Mouse (Mus musculus): ENCODE results near the gene Antxr2. TPM values are rescaled to one million over a fixed set of nuclear protein-coding genes. Genes with fewer than 3 reads are reported as not detected.

The Antxr2 gene
- polyA plus RNA-seq, 1 experiment: 12.7 TPM

- Histone ChIP-seq H3K4me1 (ENCODE audit: control insufficient read depth, insufficient read depth, insufficient read length, low read length) (no peaks in the 10 kb centered on the region), H3K4me3 (ENCODE audit: insufficient read depth, low read depth, low read length) (no peak overlapping the region), H3K27ac (replicated peaks; ENCODE audit: low read depth, low read length) (no peak overlapping the region)
These were observed 124.1 kb downstream of the Antxr2 start for GRCm38 (mm10) chr5:97906537-97907266.

DNA sequence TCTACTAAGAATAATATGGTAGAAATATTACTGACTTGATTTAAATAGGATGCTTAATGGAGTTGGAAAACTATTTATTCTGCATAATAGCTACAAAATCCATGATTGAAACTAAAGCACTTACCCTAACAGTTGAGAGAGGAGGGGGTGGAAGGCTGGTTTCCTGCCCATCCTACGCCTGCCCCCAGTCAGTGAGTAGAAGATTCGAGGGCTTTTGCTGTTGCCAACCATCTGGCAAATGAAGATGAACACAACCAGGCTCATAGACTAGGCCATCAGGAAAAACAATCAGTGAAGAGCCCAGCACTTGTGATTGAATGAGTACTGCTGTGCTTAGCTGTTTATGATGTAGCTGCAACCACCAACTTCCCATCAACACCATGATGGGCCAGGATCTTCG, 125.0 kb downstream of the Antxr2 start:
- H3K4me3 ChIP-seq (ENCODE audit: insufficient read depth, low read depth, low read length): no peak overlapping the region
- no peaks in the 10 kb centered on the region for H3K4me1 ChIP-seq (ENCODE audit: control insufficient read depth, insufficient read depth, insufficient read length, low read length)
- H3K27ac ChIP-seq (replicated peaks; ENCODE audit: low read depth, low read length): no peak overlapping the region

GRCm38 (mm10) chr5:97901096-97901495, 129.7 kb downstream of the Antxr2 start:
- no peak overlapping the region for H3K27ac ChIP-seq (replicated peaks; ENCODE audit: low read depth, low read length)
- H3K4me1 ChIP-seq (ENCODE audit: control insufficient read depth, insufficient read depth, insufficient read length, low read length): no peaks in the 10 kb centered on the region
- H3K4me3 ChIP-seq (ENCODE audit: insufficient read depth, low read depth, low read length): no peak overlapping the region

DNA sequence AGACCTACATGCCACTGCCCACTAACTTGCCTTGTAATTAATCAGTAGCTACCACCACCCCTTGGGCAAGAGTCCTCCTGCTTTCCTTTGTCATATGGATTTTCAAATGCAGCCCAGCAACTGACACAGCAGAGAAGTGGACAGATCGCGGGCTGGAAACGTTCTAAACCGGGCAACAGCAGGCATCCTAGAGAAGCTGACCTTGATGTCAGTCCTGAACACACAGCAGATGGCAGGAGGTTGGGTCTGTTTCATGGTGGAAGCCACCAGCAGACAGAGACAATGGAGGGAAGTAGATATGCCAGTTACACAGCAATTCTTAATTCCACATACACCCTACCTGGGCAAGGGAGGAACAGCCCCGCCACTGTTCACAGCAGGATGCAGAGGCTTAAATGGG, 131.5 kb downstream of the Antxr2 start:
- Histone ChIP-seq H3K4me1 (ENCODE audit: control insufficient read depth, insufficient read depth, insufficient read length, low read length) (no peaks in the 10 kb centered on the region), H3K4me3 (ENCODE audit: insufficient read depth, low read depth, low read length) (no peak overlapping the region), H3K27ac (replicated peaks; ENCODE audit: low read depth, low read length) (no peak overlapping the region)

GRCm38 (mm10) chr5:97885427-97885826, 145.4 kb downstream of the Antxr2 start:
- Histone ChIP-seq H3K4me3 (ENCODE audit: insufficient read depth, low read depth, low read length) (no peak overlapping the region), H3K27ac (replicated peaks; ENCODE audit: low read depth, low read length) (no peak overlapping the region)

GRCm38 (mm10) chr5:97884110-97884509, 146.7 kb downstream of the Antxr2 start:
- H3K4me1 ChIP-seq (ENCODE audit: control insufficient read depth, insufficient read depth, insufficient read length, low read length): no peaks in the 10 kb centered on the region
- no peak overlapping the region for H3K4me3 ChIP-seq (ENCODE audit: insufficient read depth, low read depth, low read length)
- no peak overlapping the region for H3K27ac ChIP-seq (replicated peaks; ENCODE audit: low read depth, low read length)

More at GRCm38 (mm10) chr5:97885427-97885826, 145.4 kb downstream of the Antxr2 start:
- H3K4me1 ChIP-seq (ENCODE audit: control insufficient read depth, insufficient read depth, insufficient read length, low read length): no peaks in the 10 kb centered on the region

GRCm38 (mm10) chr5:97881421-97881820, 149.4 kb downstream of the Antxr2 start:
- Histone ChIP-seq H3K27ac (replicated peaks; ENCODE audit: low read depth, low read length) (no peak overlapping the region), H3K4me1 (ENCODE audit: control insufficient read depth, insufficient read depth, insufficient read length, low read length) (no peaks in the 10 kb centered on the region), H3K4me3 (ENCODE audit: insufficient read depth, low read depth, low read length) (no peak overlapping the region)

DNA sequence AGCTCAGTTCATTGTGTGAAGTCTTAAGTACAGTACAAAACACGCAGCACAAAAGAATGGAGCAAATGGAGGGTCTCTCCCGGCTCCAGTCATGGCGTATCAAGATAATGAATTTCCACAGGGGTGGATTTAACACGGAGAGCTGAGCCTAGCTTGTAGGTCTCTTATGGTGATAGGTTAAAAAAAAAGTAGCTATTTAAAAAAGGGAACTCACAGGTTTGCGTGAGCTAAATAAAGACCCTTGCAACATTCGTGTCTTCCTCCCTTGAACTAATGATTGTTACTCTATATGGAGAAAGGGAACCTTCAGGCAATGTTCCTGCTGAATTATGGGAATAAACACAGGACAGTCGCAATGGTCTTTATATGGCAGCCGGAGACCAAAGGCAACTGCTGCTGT, 150.7 kb downstream of the Antxr2 start:
- Histone ChIP-seq H3K4me3 (ENCODE audit: insufficient read depth, low read depth, low read length) (no peak overlapping the region), H3K27ac (replicated peaks; ENCODE audit: low read depth, low read length) (no peak overlapping the region), H3K4me1 (ENCODE audit: control insufficient read depth, insufficient read depth, insufficient read length, low read length) (no peaks in the 10 kb centered on the region)

- Histone ChIP-seq H3K27ac (replicated peaks; ENCODE audit: low read depth, low read length) (no peak overlapping the region), H3K4me1 (ENCODE audit: control insufficient read depth, insufficient read depth, insufficient read length, low read length) (no peaks in the 10 kb centered on the region), H3K4me3 (ENCODE audit: insufficient read depth, low read depth, low read length) (no peak overlapping the region)
These were observed 152.0 kb downstream of the Antxr2 start for GRCm38 (mm10) chr5:97878871-97879270.

- no peak overlapping the region for H3K27ac ChIP-seq (replicated peaks; ENCODE audit: low read depth, low read length)
- no peak overlapping the region for H3K4me3 ChIP-seq (ENCODE audit: insufficient read depth, low read depth, low read length)
- H3K4me1 ChIP-seq (ENCODE audit: control insufficient read depth, insufficient read depth, insufficient read length, low read length): no peaks in the 10 kb centered on the region
These were observed 152.5 kb downstream of the Antxr2 start for GRCm38 (mm10) chr5:97878215-97878794.

DNA sequence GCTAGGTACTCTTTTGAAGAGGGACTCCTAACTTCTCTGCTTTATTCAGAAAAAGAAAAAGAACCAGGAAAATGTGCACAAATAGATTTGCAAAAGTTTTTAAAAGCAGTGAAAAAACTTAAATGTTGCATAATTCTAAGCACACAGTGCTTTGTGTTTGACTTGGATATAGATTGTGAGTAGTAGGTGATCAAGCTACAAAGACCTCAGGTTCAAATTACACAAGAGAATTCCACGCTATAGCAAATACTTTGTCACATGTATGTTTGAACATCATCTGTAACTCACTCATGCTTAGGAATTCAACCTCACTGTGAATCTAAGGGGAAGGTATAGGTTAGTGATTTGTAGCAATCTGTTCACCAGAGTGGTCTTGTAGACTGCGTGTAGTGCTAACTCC, 153.9 kb downstream of the Antxr2 start:
- Histone ChIP-seq H3K4me1 (ENCODE audit: control insufficient read depth, insufficient read depth, insufficient read length, low read length) (no peaks in the 10 kb centered on the region), H3K4me3 (ENCODE audit: insufficient read depth, low read depth, low read length) (no peak overlapping the region), H3K27ac (replicated peaks; ENCODE audit: low read depth, low read length) (no peak overlapping the region)

GRCm38 (mm10) chr5:97867921-97868320, 162.9 kb downstream of the Antxr2 start:
- Histone ChIP-seq H3K4me1 (ENCODE audit: control insufficient read depth, insufficient read depth, insufficient read length, low read length) (no peaks in the 10 kb centered on the region), H3K27ac (replicated peaks; ENCODE audit: low read depth, low read length) (no peak overlapping the region), H3K4me3 (ENCODE audit: insufficient read depth, low read depth, low read length) (no peak overlapping the region)

- no peaks in the 10 kb centered on the region for H3K4me1 ChIP-seq (ENCODE audit: control insufficient read depth, insufficient read depth, insufficient read length, low read length)
- H3K4me3 ChIP-seq (ENCODE audit: insufficient read depth, low read depth, low read length): no peak overlapping the region
- no peak overlapping the region for H3K27ac ChIP-seq (replicated peaks; ENCODE audit: low read depth, low read length)
These were observed 163.9 kb downstream of the Antxr2 start for GRCm38 (mm10) chr5:97866975-97867374.

- H3K4me1 ChIP-seq (ENCODE audit: control insufficient read depth, insufficient read depth, insufficient read length, low read length): no peaks in the 10 kb centered on the region
- no peak overlapping the region for H3K27ac ChIP-seq (replicated peaks; ENCODE audit: low read depth, low read length)
- no peak overlapping the region for H3K4me3 ChIP-seq (ENCODE audit: insufficient read depth, low read depth, low read length)
These were observed 173.7 kb downstream of the Antxr2 start for GRCm38 (mm10) chr5:97857101-97857500.

DNA sequence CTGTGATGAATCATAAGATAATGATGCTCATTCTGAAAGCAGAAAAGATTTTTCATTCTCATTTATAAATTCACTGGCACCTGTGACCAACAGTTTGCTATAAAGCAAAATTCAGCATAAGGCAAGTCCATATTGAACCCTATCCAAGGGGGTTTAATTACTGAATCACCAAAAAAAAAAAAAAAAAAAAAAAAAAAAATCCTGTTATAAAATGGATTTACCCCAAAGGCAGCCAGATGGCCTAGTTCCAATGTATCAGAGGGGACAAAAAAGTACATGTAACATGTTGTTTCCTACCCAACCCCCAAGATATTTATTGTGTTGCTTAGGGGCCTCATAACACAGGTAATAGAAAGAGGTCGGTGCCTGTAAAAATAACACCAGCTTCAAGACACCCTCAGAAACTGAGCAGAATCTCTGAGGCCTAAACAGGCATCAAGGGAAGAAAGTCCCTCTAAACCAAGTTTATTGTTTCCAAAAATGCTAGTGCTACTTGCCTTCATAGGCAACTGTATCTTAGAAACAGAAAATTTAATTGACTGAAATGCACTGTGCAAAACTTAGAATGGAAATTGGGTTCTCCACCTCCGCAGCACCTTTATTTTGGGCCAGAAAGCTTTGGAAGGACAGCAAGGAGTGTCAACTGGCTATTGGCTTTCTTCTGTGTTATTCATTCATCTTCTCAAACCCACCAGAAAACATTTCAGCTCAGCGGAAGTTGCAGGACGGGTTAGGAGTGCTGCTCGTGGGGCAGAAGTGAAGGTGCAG, 178.7 kb downstream of the Antxr2 start:
- H3K27ac ChIP-seq (replicated peaks; ENCODE audit: low read depth, low read length): no peak overlapping the region
- H3K4me3 ChIP-seq (ENCODE audit: insufficient read depth, low read depth, low read length): no peak overlapping the region
- no peaks in the 10 kb centered on the region for H3K4me1 ChIP-seq (ENCODE audit: control insufficient read depth, insufficient read depth, insufficient read length, low read length)

All from brown adipose tissue, adult 24 weeks (tissue).